Mouse (Mus musculus) heart, postnatal 14 days (tissue): ENCODE measurements around the gene C1qtnf4. TPM values are rescaled to one million over a fixed set of nuclear protein-coding genes. Genes with fewer than 3 reads are reported as not detected.

Experiments used
- DNase-seq, 2 experiments: peaks; one replicate each; pipeline ENCODE4 v3.0.0; 2021 to 2022
- intact Hi-C: fragments of 180-260 bp; cut with DNase I; formaldehyde crosslinking; loops from one replicate; pipeline ENCODE4 v1.15.1; 2025
- total RNA-seq, 2 experiments: library from RNA; stranded (reverse); gene quantifications; 2 replicates each; pipeline ENCODE4 v1.2.3; 2021

C1qtnf4 gene
- total RNA-seq, 2 experiments from 2014 or later, result 4.3 to 6.3 TPM

DNA sequence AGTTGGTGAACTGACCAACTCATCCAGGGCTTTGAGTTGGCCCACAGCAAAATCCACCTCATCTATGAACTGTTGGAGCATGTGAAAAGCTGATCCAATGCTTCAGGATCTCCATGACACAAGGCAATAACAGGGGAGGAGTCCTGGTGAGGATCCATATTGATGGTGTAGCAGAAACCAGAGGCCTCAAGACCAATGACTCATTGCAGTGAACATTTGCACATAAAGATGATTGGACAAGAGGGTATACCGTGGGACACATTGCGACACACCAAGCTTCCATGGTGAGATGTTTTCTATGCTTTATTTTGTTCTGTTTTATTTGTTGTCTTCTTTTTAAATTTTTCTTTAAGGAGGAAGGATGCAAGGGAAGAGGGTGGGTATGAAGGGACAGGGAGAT, 37.0 kb downstream of the C1qtnf4 start:
- intact Hi-C loops, result no loop called here
- DNase-seq, result no peak

DNA sequence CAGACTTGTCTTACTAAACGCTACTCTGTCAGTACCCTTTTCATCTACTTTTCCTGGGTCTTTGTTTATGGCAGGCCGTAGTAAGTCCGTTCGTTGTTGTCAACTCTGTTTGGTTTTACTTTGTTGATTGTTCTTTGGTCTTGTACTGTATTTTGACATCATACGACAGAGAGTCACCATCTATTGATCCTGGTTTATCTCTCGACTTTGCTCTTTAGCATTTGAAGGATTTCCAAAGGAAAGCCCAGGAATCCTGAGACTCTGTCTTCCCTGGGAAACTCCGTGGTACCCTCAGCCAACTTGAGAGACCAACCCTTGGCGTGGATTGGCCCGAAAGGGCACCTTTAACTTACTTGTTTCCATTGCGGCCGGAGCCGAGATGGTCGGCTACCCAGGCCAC, 42.9 kb downstream of the C1qtnf4 start:
- intact Hi-C loops, result no loop called here
- no peak for DNase-seq

GRCm38 (mm10) chr2:90931829-90932228, 46.2 kb downstream of the C1qtnf4 start:
- no peak for DNase-seq
- intact Hi-C loops, result no loop called here

DNA sequence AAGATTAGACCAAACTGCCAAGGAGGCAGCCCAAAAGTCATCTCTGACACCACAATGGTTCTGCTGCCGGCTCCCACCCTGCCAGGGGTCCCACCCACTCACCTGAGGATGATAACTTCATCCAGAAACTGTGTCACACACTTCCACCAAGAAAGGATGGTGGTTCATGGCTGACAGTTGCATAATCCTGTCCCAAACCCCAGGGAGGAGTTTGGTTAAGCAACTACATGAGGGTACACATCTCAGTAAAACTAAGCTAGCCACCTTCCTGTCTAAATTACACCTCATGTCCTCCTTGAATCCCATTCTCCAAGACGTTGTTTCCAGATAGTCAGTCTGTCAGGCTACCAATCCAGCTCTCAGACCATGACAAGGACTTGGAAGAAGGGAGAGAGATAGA, 46.6 kb downstream of the C1qtnf4 start:
- DNase-seq, result no peak
- intact Hi-C loops, result no loop called here

GRCm38 (mm10) chr2:90938362-90938761, 52.7 kb downstream of the C1qtnf4 start:
- intact Hi-C loops, result no loop called here
- DNase-seq, result no peak

DNA sequence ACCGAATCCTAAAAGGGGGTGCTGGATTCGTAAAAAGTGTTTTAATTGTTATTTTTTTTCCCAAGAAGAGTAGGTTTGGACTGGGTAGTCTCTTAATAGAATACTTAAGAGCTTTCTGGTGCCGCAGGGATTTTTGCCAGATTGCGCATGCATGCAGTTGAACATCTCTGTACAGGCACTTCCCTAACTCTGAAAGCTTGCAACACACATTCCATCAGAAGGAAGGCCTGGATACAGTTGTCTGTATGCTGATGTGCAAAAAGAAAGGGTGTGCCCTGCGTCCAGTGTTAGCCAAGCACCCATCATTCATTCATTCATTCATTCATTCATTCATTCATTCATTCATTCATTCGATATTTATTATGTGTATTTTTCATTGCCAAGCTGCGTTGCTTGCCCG, 54.1 kb downstream of the C1qtnf4 start:
- DNase-seq, result peak in 1 of 2 experiments; percentile 15
- intact Hi-C loops, result loop anchor here (2.0 to 5.0 kb wide), 2 partner anchors 78 to 121 kb away; no protein-coding TSS in a partner anchor

Other genes starting within 250 kb of the C1qtnf4 start
- 10 to 100 TPM; 10.3 to 19.3 TPM for gene Nup160, start 208.6 kb upstream of the C1qtnf4 start, total RNA-seq
- 10 to 100 TPM; 24.5 to 30.2 TPM for gene Fnbp4, start 140.5 kb upstream of the C1qtnf4 start, total RNA-seq
- 1 to 10 TPM; 1.2 to 1.3 TPM for gene Agbl2, start 103.1 kb upstream of the C1qtnf4 start, total RNA-seq
- 100 to 1,000 TPM; 184 to 190 TPM for gene Mtch2, start 38.7 kb upstream of the C1qtnf4 start, total RNA-seq
- 10 to 100 TPM; 19.3 to 22.6 TPM for gene Kbtbd4, start 18.9 kb downstream of the C1qtnf4 start, total RNA-seq
- 100 to 1,000 TPM; 752 to 790 TPM for gene Ndufs3, start 19.0 kb downstream of the C1qtnf4 start, total RNA-seq
- 10 to 100 TPM; 87.1 to 89.0 TPM for gene Celf1, start 54.5 kb downstream of the C1qtnf4 start, total RNA-seq
- 10 to 100 TPM; 11.6 to 12.4 TPM for gene Rapsn, start 149.8 kb downstream of the C1qtnf4 start, total RNA-seq
- gene Psmc3, start 168.1 kb downstream of the C1qtnf4 start, total RNA-seq, result 100 to 1,000 TPM; 209 to 211 TPM
- gene Slc39a13, start 184.6 kb downstream of the C1qtnf4 start, total RNA-seq, result 10 to 100 TPM; 24.7 to 25.5 TPM
- 1 to 10 TPM; 4.1 TPM for gene Spi1, start 196.5 kb downstream of the C1qtnf4 start, total RNA-seq
- 1,000 to 10,000 TPM; 1,701 to 1,920 TPM for gene Mybpc3, start 232.3 kb downstream of the C1qtnf4 start, total RNA-seq